Mouse (Mus musculus) heart, adult 2 months (tissue): ENCODE measurements around the gene Tmem50b. TPM values are rescaled to one million over a fixed set of nuclear protein-coding genes. Genes with fewer than 3 reads are reported as not detected.
A peak's percentile ranks its signal among the peaks of the same experiment; 100 is the strongest.

Experiments
- DNase-seq, 2 experiments: peaks; one replicate each; pipeline ENCODE4 v3.0.0; 2021
- H3K27ac ChIP-seq: fragments of 200-600 bp; 2 replicates; pipeline ENCODE4 v1.8.1; 2022
- H3K27me3 ChIP-seq: fragments of 200-500 bp; 2 replicates; pipeline ENCODE4 v1.6.1; 2012; ENCODE audit warnings: mild to moderate bottlenecking, low read length, inconsistent platforms, mixed read lengths; ENCODE audit not compliant: control insufficient read depth, insufficient read depth
- H3K36me3 ChIP-seq: fragments of 200-500 bp; 2 replicates; pipeline ENCODE4 v1.6.1; 2012; ENCODE audit warnings: low read length, inconsistent platforms; ENCODE audit not compliant: control insufficient read depth, insufficient read depth
- H3K4me1 ChIP-seq: fragments of 200-500 bp; 2 replicates; pipeline ENCODE4 v1.6.1; 2011; ENCODE audit warnings: low read length; ENCODE audit not compliant: control insufficient read depth, insufficient read depth
- H3K4me3 ChIP-seq: fragments of 200-600 bp; 2 replicates; pipeline ENCODE4 v1.8.1; 2022
- H3K79me2 ChIP-seq: fragments of 200-500 bp; replicated peaks from 2 replicates; pipeline ENCODE4 v1.6.1; 2012; ENCODE audit warnings: mild to moderate bottlenecking, inconsistent platforms, low read length, moderate library complexity, mixed read lengths; ENCODE audit not compliant: control insufficient read depth, insufficient read depth
- H3K9ac ChIP-seq: fragments of 200-500 bp; 2 replicates; pipeline ENCODE4 v1.6.1; 2012; ENCODE audit warnings: low read depth, mild to moderate bottlenecking, control low read depth, inconsistent platforms, low read length, mixed read lengths
- CTCF ChIP-seq: fragments of 200-600 bp; IDR thresholded peaks from 2 replicates; pipeline ENCODE4 v1.8.1; 2022; ENCODE audit warnings: antibody characterized with exemption, mild to moderate bottlenecking, moderate library complexity
- EP300 ChIP-seq: fragments of 200-500 bp; IDR thresholded peaks from 2 replicates; pipeline ENCODE4 v1.6.1; 2011; ENCODE audit warnings: low read depth, low read length, control low read depth; ENCODE audit not compliant: insufficient read depth
- POLR2A ChIP-seq: fragments of 200-500 bp; IDR thresholded peaks from 2 replicates; pipeline ENCODE4 v1.6.1; 2011; ENCODE audit warnings: mild to moderate bottlenecking, low read depth, low read length, control low read depth; ENCODE audit not compliant: insufficient read depth
- WGBS: fragments of 180-500 bp; shearing (Covaris S2); methylation state at CpG from one replicate; pipeline ENCODE4 v1.1.7; 2018; 5-methylcytosine and 5-hydroxymethylcytosine counted together
- intact Hi-C: fragments of 180-260 bp; cut with DNase I; formaldehyde crosslinking; loops from one replicate; pipeline ENCODE4 v1.15.1; 2025
- polyA plus RNA-seq: library from polyadenylated mRNA; depleted of rRNA; stranded (reverse); fragments of >200 nt; gene quantifications from 2 replicates; pipeline ENCODE4 v1.2.3, GENCODE M21; 2012
- total RNA-seq, 2 experiments: library from RNA; stranded (reverse); gene quantifications; 2 replicates each; pipeline ENCODE4 v1.2.3; 2021

The Tmem50b gene
- total and polyA plus RNA-seq, 3 experiments, result 47.0 to 63.4 (median 62.7) TPM

DNA sequence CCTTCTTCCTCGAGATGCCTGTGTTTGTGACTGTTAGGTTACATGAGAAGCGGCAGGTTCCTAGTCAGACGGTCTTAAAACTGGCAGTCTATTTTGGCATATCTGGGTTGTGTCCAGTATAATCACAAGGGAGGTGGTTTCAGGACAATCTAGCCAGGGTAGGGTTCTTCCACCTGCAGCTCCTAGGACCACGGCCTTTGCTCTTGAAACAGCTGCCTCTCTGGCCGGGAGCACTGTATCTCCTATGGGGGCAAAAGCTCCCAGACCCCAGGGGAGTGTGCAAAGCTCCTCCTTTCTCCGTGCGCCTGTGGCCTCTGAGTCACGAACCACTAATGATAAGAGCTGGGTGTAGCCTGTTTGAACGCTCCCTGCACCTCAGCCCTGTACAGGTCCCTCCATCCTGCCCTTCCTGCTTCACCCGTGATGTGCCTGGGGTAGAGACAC is 46.5 kb downstream of the Tmem50b start:
- DNase-seq, result peak in 1 of 2 experiments; percentile 41
- TF ChIP-seq CTCF (no peak), POLR2A (no peak), EP300 (no peak)
- Histone ChIP-seq H3K36me3 (peaks cover 23% of the 10 kb centered on the region), H3K4me3 (no peak overlapping the region), H3K27me3 (no peaks in the 10 kb centered on the region), H3K9ac (peak overlapping the region; percentile 1; the same call in 1 of the 2 replicates), H3K27ac (peak overlapping the region; percentile 67), H3K4me1 (peaks cover 34% of the 10 kb centered on the region), H3K79me2 (peaks cover 3% of the 10 kb centered on the region)
- intact Hi-C loops, result no loop called here
- WGBS, result 34% methylated on average over 10 of the region's 10 CpGs

DNA sequence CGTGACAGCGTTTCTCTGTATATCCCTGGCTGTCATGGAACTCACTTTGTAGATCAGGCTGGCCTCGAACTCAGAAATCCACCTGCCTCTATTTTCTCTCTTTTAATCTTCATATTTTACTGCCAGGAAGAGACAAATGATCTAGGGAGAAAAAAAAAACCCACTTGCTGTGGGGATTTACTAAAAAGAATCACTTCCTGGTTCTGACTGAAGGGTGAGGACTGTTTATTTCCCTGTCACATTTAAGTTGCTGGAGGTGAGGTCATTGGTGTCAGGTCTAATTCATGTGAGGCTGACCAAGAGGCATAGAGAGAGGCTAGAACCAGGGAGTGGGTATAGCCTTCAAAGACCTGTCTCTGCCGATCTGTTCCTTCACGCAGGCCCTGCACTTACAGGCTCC is 48.0 kb downstream of the Tmem50b start:
- H3K27me3 ChIP-seq, result no peaks in the 10 kb centered on the region
- no peak for TF ChIP-seq CTCF
- no peak for TF ChIP-seq POLR2A
- TF ChIP-seq EP300, result no peak
- H3K4me1 ChIP-seq, result peaks cover 35% of the 10 kb centered on the region
- no peak for DNase-seq
- peak overlapping the region; percentile 96 for H3K27ac ChIP-seq
- intact Hi-C loops, result loop anchor here (5.0 kb wide), 2 partner anchors 37 to 48 kb away; partner anchors contain the start of gene Tmem50b
- H3K4me3 ChIP-seq, result no peak overlapping the region
- peaks cover 3% of the 10 kb centered on the region for H3K79me2 ChIP-seq
- H3K36me3 ChIP-seq, result peaks cover 12% of the 10 kb centered on the region
- WGBS, result 52% methylated on average over 5 of the region's 5 CpGs
- no peak overlapping the region; the same call in 1 of the 2 replicates for H3K9ac ChIP-seq

GRCm38 (mm10) chr16:91548996-91549395 is 48.6 kb downstream of the Tmem50b start:
- Histone ChIP-seq H3K4me3 (peak overlapping the region; percentile 96), H3K4me1 (peaks cover 30% of the 10 kb centered on the region), H3K36me3 (peaks cover 10% of the 10 kb centered on the region), H3K79me2 (peaks cover 3% of the 10 kb centered on the region), H3K27ac (peak overlapping the region; percentile 96), H3K9ac (peak overlapping the region; percentile 55), H3K27me3 (no peaks in the 10 kb centered on the region)
- intact Hi-C loops, result loop anchor here (5.0 kb wide), 2 partner anchors 37 to 48 kb away; partner anchors contain the start of gene Tmem50b
- no peak for DNase-seq
- WGBS, result 38% methylated on average over 2 of the region's 2 CpGs
- TF ChIP-seq CTCF (no peak), POLR2A (0 out of 2 replicates have a peak, but pooled peaks have one; percentile 5), EP300 (no peak)

DNA sequence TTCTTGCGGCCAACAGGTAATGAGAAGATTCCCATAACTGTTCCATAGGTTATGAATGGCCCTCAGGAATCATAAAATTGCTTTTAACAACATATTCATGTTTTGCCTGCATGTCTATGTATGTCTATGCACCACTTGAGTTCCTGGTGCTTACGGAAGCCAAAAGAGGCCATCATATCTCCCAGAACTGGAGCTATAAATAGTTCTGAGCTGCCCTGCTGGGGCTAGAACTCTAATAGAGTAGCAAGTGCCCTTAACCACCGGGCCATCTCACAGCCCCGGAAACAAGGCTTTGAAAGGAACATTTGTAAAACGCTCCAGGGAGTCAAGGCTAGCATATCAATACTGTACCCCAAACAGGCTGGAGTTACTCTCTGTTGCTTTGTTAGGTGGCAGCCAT is 49.0 kb downstream of the Tmem50b start:
- Histone ChIP-seq H3K36me3 (peaks cover 10% of the 10 kb centered on the region), H3K27me3 (no peaks in the 10 kb centered on the region), H3K9ac (peak overlapping the region; percentile 55), H3K4me3 (peak overlapping the region; percentile 96), H3K79me2 (peaks cover 3% of the 10 kb centered on the region), H3K27ac (peak overlapping the region; percentile 96), H3K4me1 (peaks cover 28% of the 10 kb centered on the region)
- intact Hi-C loops, result loop anchor here (5.0 kb wide), 2 partner anchors 36 to 49 kb away; partner anchors contain the start of gene Tmem50b
- no peak for TF ChIP-seq CTCF
- TF ChIP-seq EP300, result no peak
- 0 out of 2 replicates have a peak, but pooled peaks have one; percentile 31 for TF ChIP-seq POLR2A
- WGBS, result 24% methylated on average over 5 of the region's 5 CpGs
- DNase-seq, result no peak

DNA sequence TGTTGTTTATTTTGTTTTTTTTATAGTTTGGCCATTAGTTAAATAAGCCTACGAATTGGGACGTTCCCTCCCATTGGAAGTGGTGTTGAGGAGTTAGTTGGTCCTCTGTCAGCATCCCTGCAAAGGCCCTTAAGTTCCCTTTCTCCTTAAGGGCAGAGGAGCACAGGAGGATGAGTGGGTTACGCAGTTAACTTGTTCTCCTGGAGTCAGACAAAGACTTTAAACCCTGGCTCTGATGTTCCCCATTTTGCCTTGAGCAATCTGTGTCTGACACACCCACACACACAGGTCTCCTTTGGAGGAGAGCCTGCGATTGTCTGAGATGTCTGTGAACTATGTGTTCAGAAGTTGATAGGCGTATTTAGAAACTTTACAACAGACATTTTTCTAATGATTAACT is 49.6 kb downstream of the Tmem50b start:
- 12% methylated on average over 5 of the region's 5 CpGs for WGBS
- Histone ChIP-seq H3K27me3 (no peaks in the 10 kb centered on the region), H3K9ac (peak overlapping the region; percentile 98), H3K27ac (peak overlapping the region; percentile 96), H3K4me1 (peaks cover 24% of the 10 kb centered on the region), H3K4me3 (peak overlapping the region; percentile 96), H3K79me2 (peaks cover 3% of the 10 kb centered on the region), H3K36me3 (peaks cover 6% of the 10 kb centered on the region)
- TF ChIP-seq EP300, result no peak
- no peak for TF ChIP-seq POLR2A
- no peak for TF ChIP-seq CTCF
- intact Hi-C loops, result loop anchor here (2.0 to 5.0 kb wide), 3 partner anchors 15 to 49 kb away; partner anchors contain the start of gene Tmem50b
- DNase-seq, result no peak

GRCm38 (mm10) chr16:91546836-91547741 is 50.5 kb downstream of the Tmem50b start, which contains the start of gene Ifngr2:
Gene Ifngr2, plus strand, starts transcription at chr16:91547072.
- peak within 1 kb of the TSS; percentile 96 for H3K4me3 ChIP-seq
- H3K4me1 ChIP-seq, result peaks cover 19% of the 10 kb centered on the region
- H3K36me3 ChIP-seq, result peaks cover 2% of the 10 kb centered on the region; the same call in 1 of the 2 replicates
- DNase-seq, result peak; percentile 85 to 88
- no peaks in the 10 kb centered on the region for H3K27me3 ChIP-seq
- intact Hi-C loops, result loop anchor here (2.0 to 5.0 kb wide), 3 partner anchors 14 to 50 kb away; partner anchors contain the start of gene Tmem50b
- H3K9ac ChIP-seq, result peak within 1 kb of the TSS; percentile 98
- WGBS, result under 1% methylated on average over 67 of the region's 74 CpGs
- peak within 1 kb of the TSS; percentile 96 for H3K27ac ChIP-seq
- peak; percentile 40; the same call in 1 of the 2 replicates for TF ChIP-seq POLR2A
- TF ChIP-seq CTCF, result no peak
- no peak for TF ChIP-seq EP300
- peaks cover 3% of the 10 kb centered on the region for H3K79me2 ChIP-seq
